Mouse (Mus musculus) hindbrain, embryonic 16.5 days (tissue): ENCODE results near the gene 2900026A02Rik. TPM values are rescaled to one million over a fixed set of nuclear protein-coding genes. Genes with fewer than 3 reads are reported as not detected.

Experiments
- ATAC-seq: fragments of 200-750 bp; cut with Nextera tagmentation; 2 replicates; pipeline ENCODE4 v1.8.0; 2017; ENCODE audit warnings: moderate TSS enrichment, moderate library complexity
- H3K27ac ChIP-seq: fragments of 300-500 bp; sonication (generic); 2 replicates; pipeline ENCODE4 v1.5.1; 2014; ENCODE audit warnings: low read depth, mild to moderate bottlenecking, control low read depth, low read length, moderate library complexity
- H3K27me3 ChIP-seq: fragments of 300-500 bp; sonication (generic); replicated peaks from 2 replicates; pipeline ENCODE4 v1.6.1; 2014; ENCODE audit warnings: low read length; ENCODE audit not compliant: control insufficient read depth, insufficient read depth
- H3K36me3 ChIP-seq: fragments of 300-500 bp; sonication (generic); 2 replicates; pipeline ENCODE4 v1.6.1; 2014; ENCODE audit warnings: mild to moderate bottlenecking, low read length, moderate library complexity, mixed read lengths; ENCODE audit not compliant: control insufficient read depth, insufficient read depth
- H3K4me1 ChIP-seq: fragments of 300-500 bp; sonication (generic); 2 replicates; pipeline ENCODE4 v1.6.1; 2014; ENCODE audit warnings: low read depth, low read length; ENCODE audit not compliant: control insufficient read depth, insufficient read depth
- H3K4me2 ChIP-seq: fragments of 300-500 bp; sonication (generic); 2 replicates; pipeline ENCODE4 v1.6.1; 2014; ENCODE audit warnings: mild to moderate bottlenecking, low read length, control low read depth, moderate library complexity
- H3K4me3 ChIP-seq: fragments of 300-500 bp; sonication (generic); 2 replicates; pipeline ENCODE4 v1.5.1; 2014; ENCODE audit warnings: mild to moderate bottlenecking, low read length, control low read depth, moderate library complexity
- H3K9ac ChIP-seq: fragments of 300-500 bp; sonication (generic); 2 replicates; pipeline ENCODE4 v1.6.1; 2014; ENCODE audit warnings: low read depth, mild to moderate bottlenecking, control low read depth, low read length, moderate library complexity
- H3K9me3 ChIP-seq: fragments of 300-500 bp; sonication (generic); 2 replicates; pipeline ENCODE4 v1.6.1; 2014; ENCODE audit warnings: mild to moderate bottlenecking, low read length, moderate library complexity; ENCODE audit not compliant: control insufficient read depth
- WGBS: fragments of 180-500 bp; shearing (Covaris S2); extraction: QIAGEN DNeasy Blood & Tissue Kit; methylation state at CpG from one replicate; pipeline ENCODE4 v1.1.7; 2014; 5-methylcytosine and 5-hydroxymethylcytosine counted together
- polyA plus RNA-seq: library from polyadenylated mRNA; unstranded; fragments of >200 nt; fragmentation: Nextera tagmentation; extraction: Ambion mirVana; gene quantifications from 2 replicates; pipeline ENCODE4 v1.2.1, GENCODE M21; 2015

The 2900026A02Rik gene
- polyA plus RNA-seq, 1 experiment from 2014 or later = 4.3 TPM

- Histone ChIP-seq H3K9me3 (0 out of 2 replicates have a peak, but pooled peaks cover 3% of the 10 kb centered on the region), H3K27ac (peak overlapping the region; percentile 67; the same call in 1 of the 2 replicates), H3K4me3 (peak overlapping the region; percentile 58), H3K27me3 (peaks cover 2% of the 10 kb centered on the region; the same call in 1 of the 2 replicates), H3K4me2 (peak overlapping the region; percentile 91), H3K36me3 (no peaks in the 10 kb centered on the region), H3K4me1 (peaks cover 32% of the 10 kb centered on the region), H3K9ac (peak overlapping the region; percentile 77)
- 64% methylated on average over 7 of the region's 7 CpGs for WGBS
- ATAC-seq = peak; percentile 15
These were observed 81.8 kb downstream of the 2900026A02Rik start for GRCm38 (mm10) chr5:113139064-113139726.

GRCm38 (mm10) chr5:113138319-113139063 is 82.5 kb downstream of the 2900026A02Rik start:
- Histone ChIP-seq H3K27me3 (peaks cover 2% of the 10 kb centered on the region; the same call in 1 of the 2 replicates), H3K9me3 (0 out of 2 replicates have a peak, but pooled peaks cover 3% of the 10 kb centered on the region), H3K4me3 (peak overlapping the region; percentile 58), H3K36me3 (no peaks in the 10 kb centered on the region), H3K27ac (peak overlapping the region; percentile 67), H3K9ac (peak overlapping the region; percentile 77), H3K4me1 (peaks cover 32% of the 10 kb centered on the region), H3K4me2 (peak overlapping the region; percentile 91)
- ATAC-seq = peak; percentile 59
- WGBS = 0% methylated on average over 43 of the region's 43 CpGs

GRCm38 (mm10) chr5:113137691-113138318 is 83.2 kb downstream of the 2900026A02Rik start:
- peaks cover 2% of the 10 kb centered on the region; the same call in 1 of the 2 replicates for H3K27me3 ChIP-seq
- H3K36me3 ChIP-seq = no peaks in the 10 kb centered on the region
- H3K27ac ChIP-seq = peak overlapping the region; percentile 50; the same call in 1 of the 2 replicates
- peak overlapping the region; percentile 77 for H3K9ac ChIP-seq
- peak overlapping the region; percentile 58 for H3K4me3 ChIP-seq
- 0 out of 2 replicates have a peak, but pooled peaks cover 3% of the 10 kb centered on the region for H3K9me3 ChIP-seq
- no peak for ATAC-seq
- WGBS = 10% methylated on average over 36 of the region's 36 CpGs
- peak overlapping the region; percentile 91 for H3K4me2 ChIP-seq
- H3K4me1 ChIP-seq = peaks cover 37% of the 10 kb centered on the region

DNA sequence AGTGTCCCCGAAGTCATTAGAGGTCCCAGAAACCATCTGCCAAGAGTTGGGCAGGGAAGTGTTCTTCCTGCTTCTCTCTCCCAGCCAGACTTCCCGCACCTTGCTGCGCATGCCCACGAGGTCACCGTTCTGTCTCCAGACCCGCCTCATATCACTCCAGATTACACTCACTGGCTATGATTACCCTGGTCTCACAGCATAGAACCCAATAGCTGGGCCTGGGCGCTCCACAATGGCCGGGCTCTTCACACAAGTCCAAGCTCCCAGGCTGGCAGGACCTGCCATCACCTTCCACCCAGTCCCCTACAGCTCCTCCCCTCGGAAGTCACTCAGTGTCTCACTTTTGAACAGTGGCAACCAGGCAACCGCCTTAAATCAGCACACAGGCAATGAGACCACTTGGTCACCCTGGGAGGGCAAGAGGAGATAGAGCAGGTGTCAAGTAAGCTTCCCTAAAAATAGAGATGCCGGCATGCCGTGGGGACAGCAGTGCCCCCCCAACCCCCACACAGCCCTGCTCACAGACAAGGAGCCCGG is 84.0 kb downstream of the 2900026A02Rik start:
- Histone ChIP-seq H3K27ac (no peak overlapping the region), H3K4me2 (peak overlapping the region; percentile 91), H3K4me1 (peaks cover 33% of the 10 kb centered on the region), H3K4me3 (peak overlapping the region; percentile 58), H3K27me3 (peaks cover 2% of the 10 kb centered on the region; the same call in 1 of the 2 replicates), H3K9me3 (0 out of 2 replicates have a peak, but pooled peaks cover 3% of the 10 kb centered on the region), H3K36me3 (no peaks in the 10 kb centered on the region), H3K9ac (peak overlapping the region; percentile 77; the same call in 1 of the 2 replicates)
- WGBS = 78% methylated on average over 13 of the region's 13 CpGs
- no peak for ATAC-seq

GRCm38 (mm10) chr5:113135513-113135912 is 85.5 kb downstream of the 2900026A02Rik start:
- peak overlapping the region; percentile 41 for H3K9ac ChIP-seq
- peak overlapping the region; percentile 29; the same call in 1 of the 2 replicates for H3K27ac ChIP-seq
- WGBS = 41% methylated on average over 10 of the region's 10 CpGs
- H3K36me3 ChIP-seq = no peaks in the 10 kb centered on the region
- H3K4me3 ChIP-seq = peak overlapping the region; percentile 6; the same call in 1 of the 2 replicates
- H3K9me3 ChIP-seq = 0 out of 2 replicates have a peak, but pooled peaks cover 2% of the 10 kb centered on the region
- peaks cover 33% of the 10 kb centered on the region for H3K4me1 ChIP-seq
- ATAC-seq = no peak
- H3K4me2 ChIP-seq = peak overlapping the region; percentile 21
- H3K27me3 ChIP-seq = peaks cover 2% of the 10 kb centered on the region; the same call in 1 of the 2 replicates

GRCm38 (mm10) chr5:113133722-113134710 is 87.0 kb downstream of the 2900026A02Rik start:
- no peak overlapping the region; the same call in 1 of the 2 replicates for H3K27ac ChIP-seq
- H3K27me3 ChIP-seq = peaks cover 2% of the 10 kb centered on the region; the same call in 1 of the 2 replicates
- H3K4me2 ChIP-seq = no peak overlapping the region
- no peaks in the 10 kb centered on the region for H3K9me3 ChIP-seq
- no peaks in the 10 kb centered on the region for H3K36me3 ChIP-seq
- no peak overlapping the region for H3K4me3 ChIP-seq
- H3K9ac ChIP-seq = no peak overlapping the region
- WGBS = 92% methylated on average over 19 of the region's 19 CpGs
- H3K4me1 ChIP-seq = peaks cover 29% of the 10 kb centered on the region
- no peak for ATAC-seq

DNA sequence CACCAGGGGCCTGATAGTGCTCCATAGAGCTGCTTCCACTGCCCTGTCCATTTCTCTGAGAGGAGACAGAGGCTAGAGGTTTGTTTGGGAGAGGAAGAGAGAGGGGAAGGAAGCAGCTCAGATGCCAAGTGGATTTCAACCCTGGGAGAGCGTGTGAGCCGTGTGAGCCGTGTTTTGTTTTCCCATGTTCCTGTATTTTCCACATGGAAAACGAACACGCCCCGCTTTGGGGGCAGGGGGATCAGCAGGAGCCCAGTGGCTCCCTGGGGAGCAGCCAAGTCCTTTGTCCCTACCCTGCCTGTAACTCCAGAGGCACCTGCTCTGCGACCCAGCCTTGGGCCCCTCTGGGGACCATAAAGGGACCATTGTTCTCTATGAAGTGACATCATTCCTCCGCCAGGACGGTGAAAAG is 88.0 kb downstream of the 2900026A02Rik start:
- Histone ChIP-seq H3K9me3 (no peaks in the 10 kb centered on the region), H3K4me2 (no peak overlapping the region), H3K27ac (peak overlapping the region; percentile 76), H3K4me1 (peaks cover 20% of the 10 kb centered on the region), H3K9ac (no peak overlapping the region), H3K27me3 (peaks cover 2% of the 10 kb centered on the region; the same call in 1 of the 2 replicates), H3K4me3 (no peak overlapping the region), H3K36me3 (no peaks in the 10 kb centered on the region)
- peak; percentile 51 for ATAC-seq
- WGBS = 13% methylated on average over 9 of the region's 9 CpGs

DNA sequence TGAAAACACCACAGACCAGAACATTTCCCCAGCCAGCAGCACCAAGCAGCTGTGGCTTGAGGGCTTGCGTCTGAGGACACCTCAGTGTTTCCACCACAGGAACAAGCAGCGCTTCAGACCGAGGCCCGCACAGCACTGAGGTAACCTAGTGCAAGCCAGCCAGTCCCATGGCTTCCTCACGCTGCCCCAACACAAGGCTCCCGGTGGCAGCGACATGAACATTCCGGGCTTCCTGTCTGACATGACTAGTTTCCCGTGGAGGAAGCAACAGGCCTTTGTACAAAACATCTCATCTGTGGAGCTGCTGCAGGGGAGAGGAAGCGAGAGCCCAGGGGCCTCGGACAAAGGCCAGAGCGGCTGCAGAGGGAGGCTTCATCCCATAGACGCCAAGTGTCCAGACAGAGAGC is 88.4 kb downstream of the 2900026A02Rik start:
- H3K27me3 ChIP-seq = no peaks in the 10 kb centered on the region
- peak overlapping the region; percentile 76 for H3K27ac ChIP-seq
- 30% methylated on average over 13 of the region's 13 CpGs for WGBS
- no peak overlapping the region for H3K4me2 ChIP-seq
- ATAC-seq = 0 out of 2 replicates have a peak, but pooled peaks have one; percentile 1
- H3K4me3 ChIP-seq = no peak overlapping the region
- no peaks in the 10 kb centered on the region for H3K36me3 ChIP-seq
- H3K9ac ChIP-seq = no peak overlapping the region
- no peaks in the 10 kb centered on the region for H3K9me3 ChIP-seq
- H3K4me1 ChIP-seq = peaks cover 15% of the 10 kb centered on the region
